Mouse (Mus musculus) thymus, adult 2 months (tissue): ENCODE measurements around the gene Fbxo40.

Experiments used
- CTCF ChIP-seq: fragments of 200-500 bp; IDR thresholded peaks from 2 replicates; pipeline ENCODE4 v1.5.1; 2012; ENCODE audit warnings: mild to moderate bottlenecking, control low read depth, low read length, moderate library complexity, borderline replicate concordance; ENCODE audit not compliant: control insufficient read depth, poor library complexity, insufficient read depth; ENCODE audit errors: extremely low read depth
- POLR2A ChIP-seq: fragments of 200-500 bp; IDR thresholded peaks from 2 replicates; pipeline ENCODE4 v1.6.1; 2012; ENCODE audit warnings: mild to moderate bottlenecking, low read length, control low read depth, moderate library complexity; ENCODE audit not compliant: control insufficient read depth, poor library complexity, insufficient read depth; ENCODE audit errors: extremely low read depth

- TF ChIP-seq CTCF (no peak), POLR2A (no peak)
These were observed 4.6 kb downstream of the Fbxo40 start for GRCm38 (mm10) chr16:36985636-36986042.
